ENCODE assay signal across 1 mouse cellular context in genomic region chr14:54425540-54425939, GRCm38 (mm10).
A peak's percentile ranks its signal among the peaks of the same experiment; 100 is the strongest.
TF ChIP-seq lines count a peak whose summit lies in the region.

No protein-coding gene starts in this region.

TF ChIP-seq in MEL, 35 proteins besides CTCF, POLR2A, EP300 and RAD21:
- TF ChIP-seq MAX (IDR thresholded peaks at IDR 0.05; ENCODE audit: low read length) (no peak), GATA1 (IDR thresholded peaks at IDR 0.05; ENCODE audit: low read depth, low read length) (peak; percentile 85), MYB (IDR thresholded peaks at IDR 0.05; ENCODE audit: low read depth, low read length) (no peak), MEF2A (IDR thresholded peaks at IDR 0.05; ENCODE audit: extremely low read depth, insufficient replicate concordance, low read depth, low read length, poor library complexity, severe bottlenecking) (no peak), USF1 (IDR thresholded peaks at IDR 0.05; ENCODE audit: low read depth, low read length) (no peak), ETS1 (IDR thresholded peaks at IDR 0.05; ENCODE audit: low read depth, low read length) (peak; percentile 70; the same call in 1 of the 2 replicates), POLR2AphosphoS5 (IDR thresholded peaks at IDR 0.05; ENCODE audit: borderline replicate concordance, low read depth, low read length) (no peak), NELFE (IDR thresholded peaks at IDR 0.05; ENCODE audit: low read depth, low read length) (peak; percentile 44; the same call in 1 of the 2 replicates), GABPA (IDR thresholded peaks at IDR 0.05; ENCODE audit: low read depth, low read length) (no peak), RCOR1 (IDR thresholded peaks at IDR 0.05; ENCODE audit: low read depth, low read length) (peak; percentile 49; the same call in 1 of the 2 replicates), CHD2 (IDR thresholded peaks at IDR 0.05; ENCODE audit: low read length) (no peak)
